Mouse (Mus musculus) cerebellum, adult 11 months (tissue): ENCODE data around the gene Sec61b.

Experiments used
- DNase-seq: peaks from one replicate; pipeline ENCODE4 v3.0.0; 2022

The Sec61b gene

DNA sequence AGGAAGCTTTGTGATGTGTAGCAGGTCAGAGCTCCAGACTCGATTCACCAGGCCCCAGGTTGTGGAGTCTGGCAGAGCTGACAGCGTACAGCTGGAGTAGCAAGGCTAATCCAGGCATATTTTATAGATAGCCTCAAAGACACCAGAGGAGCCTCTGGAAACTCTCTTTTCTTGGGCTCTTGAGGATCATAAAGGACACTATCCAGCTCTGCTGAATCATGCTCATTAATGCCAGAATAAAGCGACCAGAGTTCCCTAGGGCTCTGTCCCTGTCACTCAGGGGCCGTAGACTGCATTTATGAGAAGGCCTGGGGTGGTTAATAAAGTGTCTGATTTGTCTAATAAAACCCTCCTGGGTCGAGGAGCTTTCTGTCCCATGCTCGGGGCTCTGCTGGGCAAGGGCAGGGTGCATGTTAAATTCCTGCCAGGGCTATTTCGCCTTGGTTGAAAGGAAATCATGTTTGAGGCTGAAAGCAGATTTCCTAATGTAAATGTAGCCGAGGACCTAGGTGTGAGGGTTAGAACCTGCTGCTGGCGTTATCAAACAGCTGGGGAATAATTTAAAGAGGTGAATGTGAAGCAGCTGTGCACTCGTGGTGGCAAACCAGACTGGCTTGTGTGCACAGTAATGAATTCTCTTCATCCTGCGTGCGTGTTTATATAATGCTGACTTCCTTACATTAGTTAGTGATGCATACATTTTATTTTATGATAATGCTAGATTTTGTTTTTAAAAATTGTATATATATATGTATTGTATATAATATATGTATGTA lies 18.0 kb downstream of the Sec61b start:
- DNase-seq: no peak

DNA sequence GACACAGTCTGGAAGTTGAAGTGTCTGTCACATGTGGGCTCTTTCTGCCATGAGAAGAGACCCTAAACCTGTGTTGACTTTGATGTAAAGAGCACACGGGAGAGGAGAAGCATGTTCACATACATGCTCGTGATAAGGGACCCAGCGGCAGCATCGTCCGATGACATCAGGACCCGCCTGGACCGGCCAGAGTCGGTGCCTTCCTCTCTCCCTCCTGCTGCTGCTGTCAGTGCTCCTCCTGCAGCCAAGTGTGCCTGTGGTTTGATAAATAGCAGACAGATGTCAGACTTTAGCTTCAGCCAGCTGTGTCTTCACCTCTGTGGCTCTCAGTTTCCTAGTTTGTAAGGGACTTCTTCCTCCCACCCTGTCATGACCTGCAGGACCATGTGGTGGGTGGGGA lies 19.0 kb downstream of the Sec61b start:
- DNase-seq: no peak

DNA sequence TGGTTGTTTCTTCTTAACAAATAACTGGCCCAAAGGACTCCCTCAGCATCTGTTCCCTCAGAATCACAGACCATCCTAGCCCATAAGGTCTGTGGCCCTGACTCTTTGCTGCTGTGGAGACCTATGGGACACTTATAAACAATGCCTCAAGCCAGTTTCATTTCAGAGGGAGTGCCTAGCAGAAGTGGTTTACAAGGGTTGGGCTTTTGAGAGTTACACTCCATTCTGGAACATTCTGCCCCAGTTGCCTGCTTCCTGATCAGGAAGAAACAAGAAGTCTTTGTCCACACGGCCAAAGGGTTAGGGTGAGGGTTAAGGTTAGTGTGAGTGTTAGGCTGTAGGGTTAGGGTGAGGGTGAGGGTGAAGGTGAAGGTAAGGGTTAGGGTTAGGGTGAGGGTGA lies 19.7 kb downstream of the Sec61b start:
- no peak for DNase-seq

DNA sequence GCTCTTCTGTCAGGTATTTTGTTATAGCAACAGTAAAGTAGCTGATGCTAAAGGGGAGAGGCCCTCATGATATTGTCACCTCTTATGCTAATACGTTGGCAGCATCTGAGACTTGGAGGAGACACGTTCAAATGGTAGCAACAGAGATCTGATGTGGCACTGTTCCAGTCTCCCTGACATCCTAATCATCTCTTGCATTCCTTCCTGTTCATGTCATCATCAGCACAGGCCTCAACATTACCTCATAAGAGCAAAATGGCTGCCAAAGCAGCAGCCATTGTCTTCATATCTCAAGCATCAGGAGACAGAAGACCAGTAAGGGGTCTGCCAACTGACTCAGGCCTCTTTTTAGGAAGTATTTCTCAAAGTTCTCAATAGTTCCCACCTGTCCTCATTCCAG lies 20.2 kb downstream of the Sec61b start:
- no peak for DNase-seq

DNA sequence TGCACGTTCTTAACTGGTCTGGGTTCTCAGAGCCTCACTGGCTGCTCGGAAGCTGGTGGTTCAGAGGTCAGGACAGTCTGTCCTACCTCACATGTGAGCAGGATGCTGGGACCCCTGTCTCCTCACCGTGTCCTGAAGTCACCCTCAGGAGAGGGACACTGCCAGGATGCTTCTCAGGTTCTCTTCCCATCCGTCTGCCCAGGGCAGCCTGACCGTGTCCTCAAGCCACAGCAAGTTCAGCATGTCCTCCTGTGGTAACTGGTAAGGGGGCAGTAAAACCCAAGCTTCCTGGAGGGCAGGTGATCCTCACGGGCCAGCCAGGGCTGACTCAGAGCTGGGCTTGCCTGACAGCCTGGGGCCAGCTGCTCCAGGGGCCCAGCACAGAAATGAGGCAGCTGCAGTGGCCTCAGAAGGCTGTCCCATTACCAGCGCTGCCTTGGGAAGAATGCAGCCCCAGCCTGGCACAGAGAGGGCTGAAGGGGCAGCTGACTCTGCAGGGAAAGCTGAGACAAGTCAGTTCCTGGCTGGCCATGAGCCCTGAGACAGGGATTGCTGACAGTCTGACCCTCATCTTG lies 23.4 kb downstream of the Sec61b start:
- no peak for DNase-seq

DNA sequence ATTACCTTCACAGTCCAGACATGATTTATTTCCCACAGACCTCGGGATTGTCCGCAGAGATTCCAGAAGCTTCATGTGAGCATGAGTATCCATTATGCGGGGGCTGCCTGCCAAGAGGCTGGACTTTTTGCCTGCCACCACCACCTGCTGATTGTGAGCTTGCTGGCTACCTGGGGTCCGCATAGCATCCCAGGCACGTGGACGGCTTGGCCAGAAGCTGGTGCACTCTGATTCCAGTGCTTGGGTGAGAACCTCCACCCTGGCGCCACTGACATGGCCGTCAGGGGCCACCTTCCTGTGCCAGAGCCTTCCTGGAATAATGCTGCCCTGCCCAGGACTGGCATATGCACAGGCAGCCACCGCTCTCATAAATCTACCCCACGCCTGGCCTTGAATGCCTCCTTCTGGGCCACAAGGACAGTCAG lies 24.7 kb downstream of the Sec61b start:
- DNase-seq: no peak

DNA sequence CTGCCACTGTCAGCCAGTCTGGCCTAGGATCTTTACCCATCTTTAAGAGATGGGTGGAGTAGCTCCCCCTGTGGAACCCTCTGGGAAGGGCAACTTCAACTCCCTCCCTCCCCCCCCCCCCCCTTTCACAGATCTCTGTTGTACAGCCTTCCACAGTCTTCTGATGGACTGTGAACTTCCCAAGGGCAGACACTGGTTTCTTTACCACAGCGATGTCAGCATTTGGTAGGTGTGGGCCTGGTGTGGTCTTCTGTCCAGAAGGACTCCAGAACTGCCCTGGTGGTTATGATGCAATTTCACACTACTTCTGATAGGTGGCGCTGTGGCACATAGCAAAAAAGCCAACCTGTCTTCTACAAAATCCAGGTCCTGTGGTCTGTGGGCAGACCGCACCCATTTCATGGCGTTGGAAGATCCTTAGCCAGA lies 28.1 kb downstream of the Sec61b start:
- peak; percentile 42 for DNase-seq

DNA sequence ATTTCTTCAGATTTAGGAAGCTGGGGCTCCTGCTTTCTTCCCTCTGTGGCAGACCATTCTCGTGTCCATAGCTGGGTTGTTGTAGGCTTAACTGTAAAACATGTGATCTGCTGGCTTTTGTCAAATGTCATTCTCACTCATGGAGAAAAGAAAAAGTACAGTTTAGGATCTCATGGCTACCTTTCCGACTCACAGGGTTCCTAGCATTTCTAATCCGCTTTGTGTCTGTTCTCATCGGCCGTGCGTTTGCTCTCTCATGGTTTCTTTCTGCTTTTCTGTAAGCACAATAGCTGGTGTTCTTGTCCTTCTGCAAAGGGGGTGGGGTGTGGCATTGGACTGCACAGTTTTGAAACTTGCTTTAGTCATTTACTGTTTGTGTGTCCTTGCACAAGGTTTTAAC lies 28.6 kb downstream of the Sec61b start:
- no peak for DNase-seq

DNA sequence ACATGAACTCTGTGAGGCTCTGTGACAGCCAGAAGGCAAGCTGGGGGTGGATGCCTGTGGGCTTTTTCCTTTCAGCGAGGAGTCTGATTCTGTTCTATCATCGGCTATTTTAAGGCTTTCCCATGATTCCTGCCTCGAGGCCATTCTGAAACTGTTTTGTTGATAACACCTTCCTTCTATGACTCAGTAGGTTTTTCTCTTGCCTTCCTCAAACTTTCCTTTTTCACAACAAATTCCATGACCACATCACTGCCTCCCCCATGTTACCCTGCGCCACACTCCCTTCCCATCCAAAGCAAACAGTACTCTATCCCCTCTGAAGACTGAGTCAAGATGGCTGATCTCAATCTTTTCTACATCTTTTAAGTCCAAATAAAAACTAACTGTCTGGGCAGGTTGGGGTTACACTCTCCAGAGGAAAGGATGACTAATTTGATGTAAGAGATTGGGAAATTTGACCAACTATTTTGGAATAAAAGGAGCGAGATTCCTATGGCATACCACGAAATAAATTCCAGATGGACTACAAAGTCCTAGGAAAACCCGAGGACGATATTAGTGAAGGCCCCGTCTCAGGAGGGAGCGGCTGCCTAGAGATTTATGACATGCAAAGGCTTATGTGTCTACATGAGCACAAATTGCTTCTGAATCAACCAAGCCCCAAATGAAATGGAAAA lies 30.5 kb downstream of the Sec61b start:
- no peak for DNase-seq

DNA sequence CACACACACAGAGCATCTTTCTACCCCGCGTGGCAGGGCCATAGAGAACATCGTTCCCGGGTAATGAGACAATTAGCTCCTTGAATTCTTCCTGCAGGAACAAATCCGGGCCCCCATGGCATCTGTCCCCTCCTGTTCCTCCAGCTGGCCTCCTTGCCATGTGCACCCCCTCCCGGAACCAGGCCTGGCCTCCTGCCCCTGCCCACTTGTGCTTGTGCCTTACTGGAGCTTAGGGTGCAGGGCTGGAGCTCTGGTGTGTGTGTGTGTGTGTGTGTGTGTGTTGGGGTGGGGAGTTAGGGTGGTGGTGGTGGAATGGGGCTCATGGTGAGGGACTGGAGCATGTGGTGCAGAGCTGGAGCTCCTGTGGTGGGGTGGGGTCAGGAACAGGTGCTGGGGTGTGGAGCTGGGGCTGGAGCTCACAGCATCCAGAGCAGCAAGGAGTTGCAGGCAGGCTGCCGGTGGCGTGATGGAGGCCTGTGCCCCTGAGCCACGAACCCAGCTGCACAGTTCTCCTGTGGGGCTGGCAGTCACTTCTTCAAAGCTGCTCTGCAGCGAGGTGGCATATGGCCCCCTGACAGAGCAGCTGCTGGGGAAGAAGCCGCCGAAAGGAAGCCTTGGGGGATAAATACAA lies 44.2 kb downstream of the Sec61b start:
- DNase-seq: peak; percentile 44

DNA sequence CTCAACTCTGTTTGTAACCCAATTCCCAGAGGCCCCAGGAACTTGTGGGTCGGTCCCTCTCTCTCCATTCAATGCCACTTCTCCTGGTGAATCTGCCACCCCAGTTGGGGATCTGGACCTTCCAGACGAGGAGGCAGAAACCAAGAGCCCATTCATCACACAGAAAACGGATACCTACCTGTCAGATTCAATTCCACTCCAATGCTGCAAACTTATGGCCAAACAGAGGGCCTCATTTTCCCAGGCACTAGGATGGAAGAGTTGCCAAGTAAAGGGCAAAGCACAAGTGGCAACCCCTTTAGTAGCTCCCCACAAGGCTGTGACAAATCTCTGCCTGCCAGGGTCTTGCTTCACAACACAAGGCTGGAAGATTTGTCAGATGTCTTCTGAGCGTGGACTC lies 45.6 kb downstream of the Sec61b start:
- DNase-seq: no peak

DNA sequence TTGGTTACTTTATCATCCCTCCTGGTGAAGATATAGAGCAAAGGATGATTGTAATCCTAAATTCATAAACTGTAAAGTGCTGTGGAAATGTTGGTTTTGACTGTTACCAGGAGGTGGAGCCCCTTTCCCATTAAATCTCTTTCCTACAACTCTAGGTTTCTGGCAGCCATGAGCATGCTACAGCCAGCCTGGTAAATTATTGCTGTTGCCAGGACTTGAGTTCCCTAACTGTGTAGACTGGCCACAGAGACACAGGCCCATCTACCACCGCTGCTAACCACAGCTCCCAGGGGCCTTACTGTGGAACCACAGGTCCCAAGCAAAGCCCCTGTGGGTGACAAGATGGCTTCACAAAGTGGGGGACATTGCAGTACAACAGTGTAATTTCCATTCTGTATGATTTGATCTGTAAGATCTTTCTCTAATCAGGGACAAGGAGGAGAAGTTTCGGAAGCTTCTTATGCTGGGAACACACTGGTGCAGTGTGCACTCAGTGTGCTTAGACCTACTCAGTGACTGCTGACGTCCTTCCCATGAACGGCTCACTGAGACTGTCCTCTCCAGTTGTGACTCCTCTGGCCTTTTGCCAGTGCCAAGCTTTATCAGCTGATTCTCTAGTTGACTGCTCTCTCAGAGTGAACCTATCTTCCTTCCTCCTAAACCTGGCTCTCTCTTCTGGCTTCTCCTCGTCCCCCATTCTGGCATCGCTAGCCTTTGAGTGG lies 47.6 kb downstream of the Sec61b start:
- peak; percentile 8 for DNase-seq

DNA sequence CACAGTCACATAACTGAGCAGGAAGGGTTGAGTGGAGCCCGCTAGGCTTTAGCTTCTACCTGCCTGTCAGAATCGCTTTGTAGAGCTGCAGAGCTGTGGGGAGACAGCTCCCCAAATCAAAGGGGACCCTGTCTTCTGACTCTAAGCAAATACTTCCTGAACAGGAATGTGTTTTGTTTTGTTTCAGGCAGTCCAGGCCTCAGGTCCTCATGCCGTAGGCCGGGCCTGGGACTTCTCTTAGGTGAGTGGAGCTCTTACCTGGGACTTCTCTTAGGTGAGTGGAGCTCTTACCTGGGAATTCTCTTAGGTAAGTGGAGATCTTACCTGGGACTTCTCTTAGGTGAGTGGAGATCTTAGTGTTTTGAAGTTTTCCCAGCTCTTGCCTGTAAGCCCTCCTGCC lies 55.4 kb downstream of the Sec61b start:
- no peak for DNase-seq
